8 mouse cellular contexts compared by ENCODE assay signal in genomic region chr11:103997385-103997784, GRCm38 (mm10). TPM values are rescaled to one million over a fixed set of nuclear protein-coding genes. Genes with fewer than 3 reads are reported as not detected.
A peak's percentile ranks its signal among the peaks of the same experiment; 100 is the strongest.
DNase-seq lines count a peak whose midpoint lies in the region; ATAC-seq and TF ChIP-seq lines count a peak whose summit lies in the region.

No protein-coding gene starts in this region.

- no peaks in the 10 kb centered on the region for H3K9me3 ChIP-seq in forebrain, embryonic 13.5 days (replicated peaks)
- H3K9me3 ChIP-seq in liver, postnatal 0 days (ENCODE audit: low read length), result no peaks in the 10 kb centered on the region

- no peaks in the 10 kb centered on the region for H3K36me3 ChIP-seq in thymus, adult 2 months (ENCODE audit: control insufficient read depth, insufficient read depth, low read length)
- H3K36me3 ChIP-seq in forebrain, embryonic 13.5 days (ENCODE audit: poor library complexity, severe bottlenecking), result no peaks in the 10 kb centered on the region
- H3K36me3 ChIP-seq in liver, postnatal 0 days (replicated peaks; ENCODE audit: insufficient read depth, low read length), result no peaks in the 10 kb centered on the region

- H3K4me2 ChIP-seq in forebrain, embryonic 13.5 days, result no peak overlapping the region
- no peak overlapping the region for H3K4me2 ChIP-seq in liver, postnatal 0 days (ENCODE audit: low read depth, low read length)

- TF ChIP-seq CTCF in thymus, adult 2 months (IDR thresholded peaks at IDR 0.05; ENCODE audit: borderline replicate concordance, control insufficient read depth, extremely low read depth, insufficient read depth, low read length, poor library complexity), result no peak; the same call in 1 of the 2 replicates
- TF ChIP-seq CTCF in liver, postnatal 0 days (IDR thresholded peaks at IDR 0.05; ENCODE audit: low read depth), result peak; percentile 87

- ATAC-seq in forebrain, embryonic 13.5 days, result 0 out of 2 replicates have a peak, but pooled peaks have one; percentile 48
- ATAC-seq in liver, postnatal 0 days, result no peak

- no peak overlapping the region for H3K27ac ChIP-seq in thymus, adult 2 months (ENCODE audit: control insufficient read depth, insufficient read depth, low read length)
- H3K27ac ChIP-seq in forebrain, embryonic 13.5 days, result no peak overlapping the region
- no peak overlapping the region for H3K27ac ChIP-seq in liver, postnatal 0 days (ENCODE audit: low read depth)

- DNase-seq in thymus, adult 2 months, result peak; percentile 30
- DNase-seq in thymus, adult 18-20 months, result no peak
- DNase-seq in brain, adult 2 months (ENCODE audit: low read depth, low spot score), result peak; percentile 92
- peak; percentile 52 to 58 for DNase-seq in kidney, postnatal 25 days
- peak; percentile 81 for DNase-seq in liver, postnatal 0 days
- peak; percentile 84 for DNase-seq in right cerebral cortex, adult 18-20 months
- DNase-seq in urinary bladder, postnatal 25 days (ENCODE audit: low spot score), result peak; percentile 49

- WGBS in thymus, adult 2 months, result 16% methylated on average over 5 of the region's 5 CpGs
- 13% methylated on average over 5 of the region's 5 CpGs for WGBS in forebrain, embryonic 13.5 days
- WGBS in liver, postnatal 0 days (ENCODE audit: insufficient replicate concordance), result 9% methylated on average over 5 of the region's 5 CpGs

- no peaks in the 10 kb centered on the region for H3K27me3 ChIP-seq in thymus, adult 2 months (ENCODE audit: control insufficient read depth, insufficient read depth, low read length)
- H3K27me3 ChIP-seq in forebrain, embryonic 13.5 days, result no peaks in the 10 kb centered on the region
- H3K27me3 ChIP-seq in liver, postnatal 0 days (ENCODE audit: insufficient read depth, low read length), result no peaks in the 10 kb centered on the region

- no peak overlapping the region for H3K9ac ChIP-seq in forebrain, embryonic 13.5 days
- H3K9ac ChIP-seq in liver, postnatal 0 days (replicated peaks), result no peak overlapping the region

- no peaks in the 10 kb centered on the region for H3K4me1 ChIP-seq in thymus, adult 2 months (replicated peaks; ENCODE audit: control insufficient read depth, insufficient read depth, low read length)
- H3K4me1 ChIP-seq in forebrain, embryonic 13.5 days, result no peaks in the 10 kb centered on the region
- H3K4me1 ChIP-seq in liver, postnatal 0 days (ENCODE audit: insufficient read depth), result no peaks in the 10 kb centered on the region

- TF ChIP-seq EP300 in liver, postnatal 0 days (IDR thresholded peaks at IDR 0.05; ENCODE audit: low read depth), result no peak

- no peak for TF ChIP-seq POLR2A in thymus, adult 2 months (IDR thresholded peaks at IDR 0.05; ENCODE audit: control insufficient read depth, extremely low read depth, insufficient read depth, low read length, poor library complexity)

- H3K4me3 ChIP-seq in thymus, adult 2 months (ENCODE audit: control insufficient read depth, insufficient read depth, low read length), result no peak overlapping the region
- H3K4me3 ChIP-seq in forebrain, embryonic 13.5 days, result no peak overlapping the region
- H3K4me3 ChIP-seq in liver, postnatal 0 days (ENCODE audit: low read depth, low read length), result no peak overlapping the region

RNA-seq across cellular contexts. Expression of gene Arf2, which starts 30.8 kb away (rescaled TPM):
- 10.4 and 14.7 TPM in 2 replicates for polyA plus RNA-seq in thymus, adult 2 months (2012; rRNA removed)
- 141 and 152 TPM in 2 replicates for polyA plus RNA-seq in forebrain, embryonic 13.5 days (2015; fragmentation: Nextera tagmentation; extraction: Ambion mirVana)
- polyA plus RNA-seq in liver, postnatal 0 days (2015; fragmentation: Nextera tagmentation; extraction: Ambion mirVana), result 14.6 and 15.1 TPM in 2 replicates

RNA-seq across cellular contexts. Expression of gene Nsf, which starts 43.5 kb away (rescaled TPM):
- 52.5 and 59.3 TPM in 2 replicates for polyA plus RNA-seq in thymus, adult 2 months (2012; rRNA removed)
- polyA plus RNA-seq in forebrain, embryonic 13.5 days (2015; fragmentation: Nextera tagmentation; extraction: Ambion mirVana), result 68.1 and 76.7 TPM in 2 replicates
- 14.8 and 16.0 TPM in 2 replicates for polyA plus RNA-seq in liver, postnatal 0 days (2015; fragmentation: Nextera tagmentation; extraction: Ambion mirVana)

Comparison
In these comparisons a context has a peak if more than half of its experiments do, and no peak if none do; other contexts are left out.
1. DNase-seq: peak in thymus, adult 2 months (single experiment), brain, adult 2 months (single experiment), kidney, postnatal 25 days (2 of 2), liver, postnatal 0 days (single experiment), right cerebral cortex, adult 18-20 months (single experiment) and urinary bladder, postnatal 25 days (single experiment); none in thymus, adult 18-20 months (0 of 2).